Mouse (Mus musculus) kidney, postnatal 4 days (tissue): Measurements from ENCODE around the gene Tbkbp1.
"Not testable (repeated sequence)": the region's sequence is repeated elsewhere in the genome, so short reads cannot be mapped to it uniquely, and the experiment has no call there.

ENCODE experiments used
- DNase-seq, 2 experiments: peaks; one replicate each; pipeline ENCODE4 v3.0.0; 2021; ENCODE audit warnings: mixed read lengths in 2 of 2

The Tbkbp1 gene

GRCm38 (mm10) chr11:97151343-97151801 lies at the start of gene Tbkbp1:
Tbkbp1 (minus strand) TSS chr11:97151495.
- peak; percentile 60 to 65 for DNase-seq

- no peak for DNase-seq
Measured at GRCm38 (mm10) chr11:97199519-97199918, 48.2 kb upstream of the Tbkbp1 start.

GRCm38 (mm10) chr11:97198601-97199000 lies 47.3 kb upstream of the Tbkbp1 start:
- DNase-seq = peak; percentile 72 to 74

- DNase-seq = no peak
Measured at GRCm38 (mm10) chr11:97197021-97197420, 45.7 kb upstream of the Tbkbp1 start.

- DNase-seq = peak; percentile 16 to 17
Measured at GRCm38 (mm10) chr11:97196541-97196940, 45.2 kb upstream of the Tbkbp1 start.

- no peak for DNase-seq
Measured at GRCm38 (mm10) chr11:97192621-97192951, 41.3 kb upstream of the Tbkbp1 start.

GRCm38 (mm10) chr11:97191915-97192620 lies 40.8 kb upstream of the Tbkbp1 start:
- DNase-seq = no peak

GRCm38 (mm10) chr11:97190992-97191391 lies 39.7 kb upstream of the Tbkbp1 start:
- no peak for DNase-seq

GRCm38 (mm10) chr11:97189645-97190044 lies 38.4 kb upstream of the Tbkbp1 start:
- DNase-seq = not testable (repeated sequence)

- DNase-seq = peak in 1 of 2 experiments; percentile 9
Measured at GRCm38 (mm10) chr11:97189231-97189630, 37.9 kb upstream of the Tbkbp1 start.

- DNase-seq = no peak
Measured at GRCm38 (mm10) chr11:97188643-97188955, 37.3 kb upstream of the Tbkbp1 start.

GRCm38 (mm10) chr11:97187764-97188642 lies 36.7 kb upstream of the Tbkbp1 start, which contains the start of gene Kpnb1:
Kpnb1 (minus strand) TSS chr11:97187881.
- peak; percentile 98 to 99 for DNase-seq

GRCm38 (mm10) chr11:97186947-97187763 lies 35.9 kb upstream of the Tbkbp1 start:
- peak; percentile 98 to 99 for DNase-seq

- DNase-seq = no peak
Measured at GRCm38 (mm10) chr11:97185704-97186614, 34.7 kb upstream of the Tbkbp1 start.

- peak; percentile 25 to 28 for DNase-seq
Measured at GRCm38 (mm10) chr11:97184875-97185274, 33.6 kb upstream of the Tbkbp1 start.

GRCm38 (mm10) chr11:97182446-97182845 lies 31.2 kb upstream of the Tbkbp1 start:
- no peak for DNase-seq

GRCm38 (mm10) chr11:97181061-97181460 lies 29.8 kb upstream of the Tbkbp1 start:
- DNase-seq = no peak

GRCm38 (mm10) chr11:97178198-97178597 lies 26.9 kb upstream of the Tbkbp1 start:
- DNase-seq = no peak

GRCm38 (mm10) chr11:97176851-97177250 lies 25.6 kb upstream of the Tbkbp1 start:
- peak; percentile 50 to 53 for DNase-seq

GRCm38 (mm10) chr11:97175499-97175898 lies 24.2 kb upstream of the Tbkbp1 start:
- no peak for DNase-seq

GRCm38 (mm10) chr11:97160341-97160740 lies 9.0 kb upstream of the Tbkbp1 start:
- no peak for DNase-seq

- no peak for DNase-seq
Measured at GRCm38 (mm10) chr11:97156999-97157398, 5.7 kb upstream of the Tbkbp1 start.
